In genomic region chr11:88318850-88319249, GRCm38 (mm10) we compare ENCODE assay signal across 23 mouse cellular contexts. TPM values are rescaled to one million over a fixed set of nuclear protein-coding genes. Genes with fewer than 3 reads are reported as not detected.
A peak's percentile ranks its signal among the peaks of the same experiment; 100 is the strongest.
DNase-seq lines count a peak whose midpoint lies in the region; ATAC-seq and TF ChIP-seq lines count a peak whose summit lies in the region.
"Had no signal": no experiment of that assay in that cellular context is flagged by ENCODE, and none has a peak within 500 bp of the region (broad histone marks: within the 10 kb centered on the region; RNA-seq: fewer than 3 reads in every experiment).

No protein-coding gene starts in this region.

- no peak for ATAC-seq in hindbrain, embryonic 12.5 days (ENCODE audit: low FRiP score)
- ATAC-seq in hindbrain, embryonic 14.5 days (ENCODE audit: low FRiP score), result no peak
- ATAC-seq: activated CD4-positive, CD25-positive, alpha-beta regulatory T cell, adult 4 months; forebrain, embryonic 14.5 days; inflammation-experienced regulatory T-cells, adult 6 months; intestine, postnatal 0 days; Patski had no signal

- H3K4me3 ChIP-seq in gastrocnemius, adult 2 months, result no peak overlapping the region; the same call in 1 of the 2 replicates
- H3K4me3 ChIP-seq in hindbrain, embryonic 12.5 days, result no peak overlapping the region
- no peak overlapping the region for H3K4me3 ChIP-seq in hindbrain, embryonic 14.5 days (replicated peaks; ENCODE audit: low read length)
- H3K4me3 ChIP-seq: embryonic facial prominence, embryonic 13.5 days; hindbrain, embryonic 15.5 days had no signal

- H3K36me3 ChIP-seq in hindbrain, embryonic 12.5 days, result no peaks in the 10 kb centered on the region
- no peaks in the 10 kb centered on the region for H3K36me3 ChIP-seq in hindbrain, embryonic 14.5 days (replicated peaks; ENCODE audit: control insufficient read depth, insufficient read depth)
- H3K36me3 ChIP-seq: embryonic facial prominence, embryonic 13.5 days; hindbrain, embryonic 15.5 days had no signal

- no peak for TF ChIP-seq CTCF in gastrocnemius, adult 2 months (IDR thresholded peaks at IDR 0.05)

- DNase-seq in adrenal gland, postnatal 10 days, result peak; percentile 38
- DNase-seq in adrenal gland, adult 18-20 months (ENCODE audit: low spot score in 2 of 2), result no peak
- no peak for DNase-seq in gastrocnemius, adult 2 months
- no peak for DNase-seq in gastrocnemius, adult 8-10 months (ENCODE audit: low spot score in 2 of 2)
- no peak for DNase-seq in hindbrain, embryonic 14.5 days (ENCODE audit: low spot score)
- no peak for DNase-seq in thymus, postnatal 4 days
- DNase-seq: cerebellum, adult 18-20 months; cerebellum, adult 9-11 months; cerebellum, postnatal 36 days; gastrocnemius, postnatal 14 days; kidney, adult 8-10 months had no signal

- no peaks in the 10 kb centered on the region for H3K27me3 ChIP-seq in hindbrain, embryonic 12.5 days
- H3K27me3 ChIP-seq in hindbrain, embryonic 14.5 days (ENCODE audit: control insufficient read depth, insufficient read depth, low read length), result no peaks in the 10 kb centered on the region
- H3K27me3 ChIP-seq: CH12.LX; embryonic facial prominence, embryonic 13.5 days; hindbrain, embryonic 15.5 days; Patski had no signal

- H3K4me1 ChIP-seq in hindbrain, embryonic 12.5 days, result peaks cover 36% of the 10 kb centered on the region
- H3K4me1 ChIP-seq in hindbrain, embryonic 14.5 days (replicated peaks; ENCODE audit: control insufficient read depth, insufficient read depth, low read length), result peaks cover 26% of the 10 kb centered on the region
- H3K4me1 ChIP-seq: embryonic facial prominence, embryonic 13.5 days had no signal

- no peaks in the 10 kb centered on the region for H3K9me3 ChIP-seq in hindbrain, embryonic 12.5 days (replicated peaks)
- H3K9me3 ChIP-seq in hindbrain, embryonic 14.5 days (ENCODE audit: control insufficient read depth, low read length), result no peaks in the 10 kb centered on the region
- H3K9me3 ChIP-seq: embryonic facial prominence, embryonic 13.5 days; hindbrain, embryonic 15.5 days had no signal

- WGBS in hindbrain, embryonic 12.5 days, result 74% methylated on average over 5 of the region's 5 CpGs
- 70% methylated on average over 5 of the region's 5 CpGs for WGBS in hindbrain, embryonic 14.5 days

- H3K4me2 ChIP-seq in hindbrain, embryonic 12.5 days (replicated peaks), result no peak overlapping the region
- no peak overlapping the region for H3K4me2 ChIP-seq in hindbrain, embryonic 14.5 days (replicated peaks)
- H3K4me2 ChIP-seq: embryonic facial prominence, embryonic 13.5 days; hindbrain, embryonic 15.5 days had no signal

- H3K9ac ChIP-seq in hindbrain, embryonic 12.5 days, result no peak overlapping the region
- H3K9ac ChIP-seq in hindbrain, embryonic 14.5 days, result no peak overlapping the region
- H3K9ac ChIP-seq: embryonic facial prominence, embryonic 13.5 days; hindbrain, embryonic 15.5 days had no signal

- H3K27ac ChIP-seq in gastrocnemius, adult 2 months, result peak overlapping the region; percentile 48; the same call in 1 of the 2 replicates
- 0 out of 2 replicates have a peak overlapping the region, but pooled peaks have one; percentile 35 for H3K27ac ChIP-seq in hindbrain, embryonic 12.5 days
- H3K27ac ChIP-seq in hindbrain, embryonic 14.5 days, result no peak overlapping the region
- H3K27ac ChIP-seq: embryonic facial prominence, embryonic 13.5 days; hindbrain, embryonic 15.5 days had no signal

- intact Hi-C loops in gastrocnemius, adult 2 months (cut with DNase I), result no loop called here

RNA-seq across cellular contexts. Expression of gene Ccdc182, which starts 25.0 kb away (rescaled TPM):
- not detected for total RNA-seq in adrenal gland, postnatal 10 days (2021)
- not detected for total RNA-seq in adrenal gland, adult 18-20 months (2021)
- total RNA-seq in gastrocnemius, adult 2 months (2021), result not detected
- not detected for total RNA-seq in gastrocnemius, adult 8-10 months (2022)
- polyA plus RNA-seq in hindbrain, embryonic 12.5 days (2016; fragmentation: Nextera tagmentation; extraction: Ambion mirVana), result 3.8 and 4.3 TPM in 2 replicates
- polyA plus RNA-seq in hindbrain, embryonic 14.5 days (2014; fragmentation: Nextera tagmentation; extraction: Ambion mirVana), result 0.37 TPM in 1 of 2 replicates, not detected in the other
- total RNA-seq: CH12.LX; gastrocnemius, postnatal 14 days; granulocyte monocyte progenitor cell, adult 5-6 weeks; heart, postnatal 14 days had no signal
- polyA plus RNA-seq: activated CD4-positive, CD25-positive, alpha-beta regulatory T cell, adult 4 months; heart, embryonic 14.5 days; inflammation-experienced regulatory T-cells, adult 6 months; intestine, postnatal 0 days; Patski had no signal
